Mouse (Mus musculus): ENCODE measurements around the gene Pnmal2. TPM values are rescaled to one million over a fixed set of nuclear protein-coding genes. Genes with fewer than 3 reads are reported as not detected.

The Pnmal2 gene
- polyA plus RNA-seq, 1 experiment from 2014 or later = 3.3 TPM

- Histone ChIP-seq H3K4me1 (replicated peaks; ENCODE audit: control insufficient read depth, insufficient read depth, low read length) (peaks cover 12% of the 10 kb centered on the region; the same call in 1 of the 2 replicates), H3K36me3 (ENCODE audit: control insufficient read depth, insufficient read depth) (no peaks in the 10 kb centered on the region), H3K4me2 (replicated peaks; ENCODE audit: low read depth) (peak overlapping the region; percentile 78), H3K27me3 (replicated peaks; ENCODE audit: control insufficient read depth, insufficient read depth, low read length) (peaks cover 54% of the 10 kb centered on the region), H3K9ac (ENCODE audit: low read depth, low read length) (peak overlapping the region; percentile 44; the same call in 1 of the 2 replicates), H3K9me3 (ENCODE audit: control insufficient read depth) (no peaks in the 10 kb centered on the region), H3K27ac (ENCODE audit: low read depth, low read length) (no peak overlapping the region), H3K4me3 (ENCODE audit: low read depth, low read length) (peak overlapping the region; percentile 57)
- ATAC-seq = no peak
- no peak for TF ChIP-seq CTCF (IDR thresholded peaks at IDR 0.05; ENCODE audit: low read depth)
- WGBS = 31% methylated on average over 17 of the region's 17 CpGs
Measured at GRCm38 (mm10) chr7:16945419-16945818, 937 bp downstream of the Pnmal2 start.

DNA sequence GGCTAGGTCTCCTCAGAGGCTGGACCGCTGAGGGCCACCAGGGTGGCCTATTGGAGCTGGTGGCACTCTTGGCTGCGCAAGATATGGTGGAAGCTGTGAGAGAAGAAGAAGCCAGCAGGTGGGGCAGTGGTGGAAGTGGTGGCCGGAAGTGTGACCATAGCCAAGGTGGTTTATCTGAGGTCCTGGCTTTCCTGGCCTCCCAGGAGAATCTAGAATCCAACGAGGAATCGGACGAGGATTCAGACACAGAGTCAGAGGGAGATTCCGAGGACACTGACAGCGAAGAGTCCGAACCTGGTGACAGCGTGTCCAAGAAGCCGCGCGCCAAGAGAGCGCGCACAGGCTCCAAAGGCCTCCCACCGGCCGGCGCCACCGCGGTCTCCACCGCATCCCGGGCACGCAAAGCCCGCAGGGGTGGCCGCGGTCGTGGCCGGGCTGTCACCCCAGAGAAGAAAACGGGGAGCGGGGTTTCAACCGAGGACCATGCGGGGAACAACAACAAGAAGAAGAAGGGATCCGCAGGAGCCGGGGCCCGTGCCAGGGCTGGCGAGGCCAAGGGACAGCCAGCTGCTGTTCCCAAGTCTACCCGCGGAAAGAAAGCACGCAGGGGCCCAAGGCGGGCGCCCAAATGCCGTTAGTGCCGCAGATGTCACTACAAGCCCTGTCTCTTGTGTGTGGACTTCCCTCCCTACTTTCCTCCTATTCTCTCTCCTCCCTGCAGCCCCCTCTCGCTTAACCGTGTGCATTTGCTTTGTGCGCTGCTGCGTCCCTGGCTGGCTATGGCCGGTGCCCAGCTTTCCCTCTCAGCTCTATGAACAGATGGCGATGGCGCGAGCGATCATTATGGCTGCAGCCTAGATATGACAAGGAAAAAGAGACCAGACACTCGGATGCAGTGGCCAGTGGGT, 2.2 kb downstream of the Pnmal2 start:
- ATAC-seq = no peak
- Histone ChIP-seq H3K9me3 (ENCODE audit: control insufficient read depth) (no peaks in the 10 kb centered on the region), H3K36me3 (ENCODE audit: control insufficient read depth, insufficient read depth) (no peaks in the 10 kb centered on the region), H3K9ac (ENCODE audit: low read depth, low read length) (no peak overlapping the region), H3K27me3 (replicated peaks; ENCODE audit: control insufficient read depth, insufficient read depth, low read length) (peaks cover 54% of the 10 kb centered on the region), H3K4me2 (replicated peaks; ENCODE audit: low read depth) (peak overlapping the region; percentile 78), H3K27ac (ENCODE audit: low read depth, low read length) (no peak overlapping the region), H3K4me1 (replicated peaks; ENCODE audit: control insufficient read depth, insufficient read depth, low read length) (peaks cover 13% of the 10 kb centered on the region; the same call in 1 of the 2 replicates), H3K4me3 (ENCODE audit: low read depth, low read length) (peak overlapping the region; percentile 35)
- TF ChIP-seq CTCF (IDR thresholded peaks at IDR 0.05; ENCODE audit: low read depth) = peak; percentile 40; the same call in 1 of the 2 replicates
- 10% methylated on average over 53 of the region's 53 CpGs for WGBS

GRCm38 (mm10) chr7:16947349-16947895, 2.9 kb downstream of the Pnmal2 start:
- peak overlapping the region; percentile 35 for H3K4me3 ChIP-seq (ENCODE audit: low read depth, low read length)
- 27% methylated on average over 21 of the region's 22 CpGs for WGBS
- peaks cover 54% of the 10 kb centered on the region for H3K27me3 ChIP-seq (replicated peaks; ENCODE audit: control insufficient read depth, insufficient read depth, low read length)
- peaks cover 13% of the 10 kb centered on the region; the same call in 1 of the 2 replicates for H3K4me1 ChIP-seq (replicated peaks; ENCODE audit: control insufficient read depth, insufficient read depth, low read length)
- no peaks in the 10 kb centered on the region for H3K9me3 ChIP-seq (ENCODE audit: control insufficient read depth)
- H3K36me3 ChIP-seq (ENCODE audit: control insufficient read depth, insufficient read depth) = no peaks in the 10 kb centered on the region
- no peak for TF ChIP-seq CTCF (IDR thresholded peaks at IDR 0.05; ENCODE audit: low read depth)
- no peak overlapping the region for H3K9ac ChIP-seq (ENCODE audit: low read depth, low read length)
- no peak overlapping the region for H3K27ac ChIP-seq (ENCODE audit: low read depth, low read length)
- H3K4me2 ChIP-seq (replicated peaks; ENCODE audit: low read depth) = peak overlapping the region; percentile 78
- no peak for ATAC-seq

- H3K4me3 ChIP-seq (ENCODE audit: low read depth, low read length) = no peak overlapping the region
- H3K4me2 ChIP-seq (replicated peaks; ENCODE audit: low read depth) = peak overlapping the region; percentile 78
- no peak for ATAC-seq
- 22% methylated on average over 4 of the region's 4 CpGs for WGBS
- peaks cover 54% of the 10 kb centered on the region for H3K27me3 ChIP-seq (replicated peaks; ENCODE audit: control insufficient read depth, insufficient read depth, low read length)
- peaks cover 13% of the 10 kb centered on the region; the same call in 1 of the 2 replicates for H3K4me1 ChIP-seq (replicated peaks; ENCODE audit: control insufficient read depth, insufficient read depth, low read length)
- H3K27ac ChIP-seq (ENCODE audit: low read depth, low read length) = no peak overlapping the region
- no peak overlapping the region for H3K9ac ChIP-seq (ENCODE audit: low read depth, low read length)
- no peak for TF ChIP-seq CTCF (IDR thresholded peaks at IDR 0.05; ENCODE audit: low read depth)
- H3K9me3 ChIP-seq (ENCODE audit: control insufficient read depth) = no peaks in the 10 kb centered on the region
- no peaks in the 10 kb centered on the region for H3K36me3 ChIP-seq (ENCODE audit: control insufficient read depth, insufficient read depth)
Measured at GRCm38 (mm10) chr7:16947959-16948361, 3.5 kb downstream of the Pnmal2 start.

GRCm38 (mm10) chr7:16948923-16949458, 4.5 kb downstream of the Pnmal2 start:
- Histone ChIP-seq H3K9ac (ENCODE audit: low read depth, low read length) (no peak overlapping the region), H3K27ac (ENCODE audit: low read depth, low read length) (no peak overlapping the region), H3K4me1 (replicated peaks; ENCODE audit: control insufficient read depth, insufficient read depth, low read length) (peaks cover 13% of the 10 kb centered on the region; the same call in 1 of the 2 replicates), H3K4me2 (replicated peaks; ENCODE audit: low read depth) (no peak overlapping the region), H3K9me3 (ENCODE audit: control insufficient read depth) (no peaks in the 10 kb centered on the region), H3K36me3 (ENCODE audit: control insufficient read depth, insufficient read depth) (no peaks in the 10 kb centered on the region), H3K4me3 (ENCODE audit: low read depth, low read length) (no peak overlapping the region), H3K27me3 (replicated peaks; ENCODE audit: control insufficient read depth, insufficient read depth, low read length) (peaks cover 54% of the 10 kb centered on the region)
- no peak for TF ChIP-seq CTCF (IDR thresholded peaks at IDR 0.05; ENCODE audit: low read depth)
- 75% methylated on average over 8 of the region's 8 CpGs for WGBS
- ATAC-seq = no peak
